Mouse (Mus musculus) kidney, adult 2 months (tissue): ENCODE data around the gene Irak2.

Experiments used
- CTCF ChIP-seq: fragments of 200-500 bp; conservative IDR thresholded peaks from 2 replicates; pipeline ENCODE4 v1.5.1; 2011; ENCODE audit warnings: low read depth, mild to moderate bottlenecking, control low read depth, low read length, moderate library complexity, mixed read lengths; ENCODE audit not compliant: insufficient read depth, insufficient read length
- POLR2A ChIP-seq: fragments of 200-500 bp; IDR thresholded peaks from one replicate; pipeline ENCODE4 v1.6.1; 2011; ENCODE audit warnings: low read depth, low read length, control low read depth

DNA sequence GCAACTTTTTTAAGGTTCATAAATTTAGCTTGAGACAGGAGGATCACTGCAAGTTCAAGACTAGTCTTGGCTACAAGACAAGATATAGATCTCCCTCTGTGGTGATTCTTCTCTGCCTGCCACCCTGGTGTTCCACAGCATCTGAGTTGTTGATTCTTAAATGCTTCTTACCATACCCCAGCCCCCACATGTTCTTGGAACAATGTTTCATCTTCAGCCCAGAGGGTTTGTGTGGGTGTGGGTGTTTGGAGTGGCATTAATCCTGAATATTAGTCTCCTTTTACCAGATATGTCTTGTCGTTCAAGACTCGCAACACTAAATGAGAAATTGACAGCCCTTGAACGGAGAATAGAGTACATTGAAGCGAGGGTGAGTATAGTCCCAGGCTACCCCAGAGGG lies 22.8 kb upstream of the Irak2 start:
- no peak for TF ChIP-seq CTCF
- no peak for TF ChIP-seq POLR2A
